Mouse (Mus musculus) heart, embryonic 12.5 days (tissue): ENCODE measurements at regions not wholly inside any gene's neighbourhood (a gene's known extent, or its start where the extent isn't known, plus 50 kb on each side); places are given as distances from the start of the nearest gene placed in this dataset.

Source experiments
- ATAC-seq: fragments of 200-750 bp; cut with Nextera tagmentation; 2 replicates; pipeline ENCODE4 v1.8.0; 2017; ENCODE audit warnings: moderate TSS enrichment, moderate library complexity; ENCODE audit not compliant: insufficient number of reproducible peaks, low FRiP score
- H3K27ac ChIP-seq: fragments of 300-500 bp; sonication (generic); 2 replicates; pipeline ENCODE4 v1.5.1; 2016; ENCODE audit warnings: mild to moderate bottlenecking, moderate library complexity; ENCODE audit not compliant: poor library complexity, severe bottlenecking
- H3K27me3 ChIP-seq: fragments of 300-500 bp; sonication (generic); replicated peaks from 2 replicates; pipeline ENCODE4 v1.6.1; 2016; ENCODE audit warnings: mild to moderate bottlenecking, moderate library complexity
- H3K36me3 ChIP-seq: fragments of 300-500 bp; sonication (generic); 2 replicates; pipeline ENCODE4 v1.6.1; 2016; ENCODE audit warnings: mild to moderate bottlenecking, moderate library complexity
- H3K4me1 ChIP-seq: fragments of 300-500 bp; sonication (generic); replicated peaks from 2 replicates; pipeline ENCODE4 v1.6.1; 2016; ENCODE audit warnings: mild to moderate bottlenecking
- H3K4me2 ChIP-seq: fragments of 300-500 bp; sonication (generic); 2 replicates; pipeline ENCODE4 v1.6.1; 2016; ENCODE audit warnings: mild to moderate bottlenecking, moderate library complexity
- H3K4me3 ChIP-seq: fragments of 300-500 bp; sonication (generic); 2 replicates; pipeline ENCODE4 v1.5.1; 2016; ENCODE audit warnings: mild to moderate bottlenecking
- H3K9ac ChIP-seq: fragments of 300-500 bp; sonication (generic); 2 replicates; pipeline ENCODE4 v1.6.1; 2016; ENCODE audit warnings: mild to moderate bottlenecking, moderate library complexity
- H3K9me3 ChIP-seq: fragments of 300-500 bp; sonication (generic); replicated peaks from 2 replicates; pipeline ENCODE4 v1.6.1; 2016; ENCODE audit warnings: mild to moderate bottlenecking, moderate library complexity
- WGBS: fragments of 180-500 bp; shearing (Covaris S2); methylation state at CpG from one replicate; pipeline ENCODE4 v1.1.7; 2016; 5-methylcytosine and 5-hydroxymethylcytosine counted together

DNA sequence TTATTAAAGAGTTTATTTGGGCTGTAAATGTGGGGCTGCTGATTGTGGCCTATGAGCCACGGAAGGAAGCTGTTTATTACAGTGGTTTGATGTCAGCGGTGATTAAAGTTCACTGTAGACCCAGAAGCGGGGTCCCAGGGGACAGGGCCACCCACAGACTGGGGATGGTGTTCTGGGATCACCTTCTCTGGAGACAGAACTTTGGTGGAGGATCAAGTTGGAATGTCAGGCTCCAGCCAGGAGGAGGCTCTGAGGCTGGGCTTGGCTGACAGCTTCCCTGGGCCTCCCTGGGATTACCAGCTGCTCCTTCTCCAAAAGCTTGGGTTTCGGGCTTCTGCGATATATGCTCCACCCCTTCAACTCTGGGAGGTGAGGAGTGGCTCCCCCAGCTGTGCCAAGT, 417.1 kb downstream of the Tbc1d22a start:
- Histone ChIP-seq H3K27ac (no peak overlapping the region), H3K9me3 (no peaks in the 10 kb centered on the region), H3K36me3 (no peaks in the 10 kb centered on the region), H3K4me1 (no peaks in the 10 kb centered on the region), H3K4me2 (no peak overlapping the region), H3K4me3 (no peak overlapping the region), H3K9ac (no peak overlapping the region), H3K27me3 (no peaks in the 10 kb centered on the region)
- no peak for ATAC-seq
- WGBS, result 66% methylated on average over 5 of the region's 5 CpGs

DNA sequence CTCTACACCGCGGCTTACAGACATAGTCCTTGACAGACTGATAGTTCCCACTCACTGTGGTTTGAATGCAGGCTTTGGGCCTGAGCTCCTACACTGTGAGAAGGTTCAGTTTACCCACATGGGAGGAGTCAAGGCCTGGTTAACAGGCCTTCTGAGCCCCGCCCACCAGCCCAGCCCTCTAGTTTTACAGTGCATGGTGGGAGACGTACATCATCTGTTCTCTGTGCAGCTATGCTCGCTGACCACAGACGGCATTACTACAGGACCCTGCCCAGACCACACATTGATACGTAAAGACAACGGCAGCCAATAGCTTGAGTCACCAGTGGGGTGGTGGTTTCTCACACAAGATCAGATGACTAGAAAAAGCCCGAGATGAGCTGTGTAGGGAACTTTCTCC, 431.0 kb downstream of the Tbc1d22a start:
- H3K4me3 ChIP-seq, result no peak overlapping the region
- H3K4me2 ChIP-seq, result no peak overlapping the region
- H3K9ac ChIP-seq, result no peak overlapping the region
- no peak for ATAC-seq
- no peaks in the 10 kb centered on the region for H3K4me1 ChIP-seq
- H3K9me3 ChIP-seq, result no peaks in the 10 kb centered on the region
- WGBS, result 78% methylated on average over 9 of the region's 9 CpGs
- no peak overlapping the region for H3K27ac ChIP-seq
- H3K36me3 ChIP-seq, result no peaks in the 10 kb centered on the region
- H3K27me3 ChIP-seq, result no peaks in the 10 kb centered on the region; the same call in 1 of the 2 replicates

DNA sequence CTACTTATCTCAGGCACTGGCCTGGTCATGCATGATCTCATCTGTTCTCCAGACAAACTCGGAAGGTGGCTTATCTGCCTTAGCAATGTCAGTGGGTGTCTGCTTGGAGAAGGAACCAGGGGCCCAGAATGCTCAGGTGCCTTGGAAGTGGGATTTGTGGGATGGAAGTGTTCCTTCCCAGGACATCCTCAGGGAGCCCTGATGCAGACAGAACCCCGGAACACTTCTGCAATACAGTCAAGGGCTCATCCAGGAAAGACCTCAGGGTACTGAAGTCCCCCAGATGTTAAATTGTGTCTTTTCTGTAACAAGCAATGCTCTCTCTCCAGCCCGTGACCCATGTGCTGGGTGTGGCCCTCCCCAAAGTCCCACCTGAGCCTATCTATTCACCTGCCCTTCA, 433.9 kb downstream of the Tbc1d22a start:
- no peak overlapping the region for H3K9ac ChIP-seq
- H3K4me1 ChIP-seq, result no peaks in the 10 kb centered on the region
- 57% methylated on average over 3 of the region's 3 CpGs for WGBS
- H3K27me3 ChIP-seq, result no peaks in the 10 kb centered on the region; the same call in 1 of the 2 replicates
- no peak overlapping the region for H3K27ac ChIP-seq
- H3K4me3 ChIP-seq, result no peak overlapping the region
- H3K4me2 ChIP-seq, result no peak overlapping the region
- H3K36me3 ChIP-seq, result no peaks in the 10 kb centered on the region
- ATAC-seq, result no peak
- no peaks in the 10 kb centered on the region for H3K9me3 ChIP-seq

DNA sequence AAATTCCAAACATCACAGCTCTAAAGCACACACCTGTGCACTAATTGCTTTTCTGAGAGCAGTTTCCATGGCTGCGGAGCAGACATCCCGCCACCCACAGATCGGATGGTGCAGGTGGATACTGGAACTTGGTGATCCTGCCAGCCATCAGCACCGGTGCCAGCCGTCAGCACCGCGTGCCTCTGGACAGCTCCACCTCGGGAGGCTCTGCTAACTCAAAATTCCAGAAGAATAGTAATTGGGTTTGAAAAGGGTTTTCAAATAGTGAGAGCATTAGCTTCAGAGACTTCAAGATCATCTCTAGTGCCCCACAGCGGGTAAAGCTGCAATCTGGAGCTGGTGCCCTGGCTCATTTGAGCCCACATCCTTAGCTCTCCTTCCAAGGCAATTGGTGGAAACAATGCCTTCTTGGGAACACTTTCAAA, 458.8 kb downstream of the Tbc1d22a start:
- WGBS, result 31% methylated on average over 9 of the region's 9 CpGs
- H3K4me1 ChIP-seq, result no peaks in the 10 kb centered on the region
- H3K4me3 ChIP-seq, result no peak overlapping the region
- ATAC-seq, result no peak
- H3K4me2 ChIP-seq, result no peak overlapping the region
- peaks cover 8% of the 10 kb centered on the region for H3K27me3 ChIP-seq
- no peak overlapping the region for H3K9ac ChIP-seq
- H3K27ac ChIP-seq, result no peak overlapping the region
- H3K36me3 ChIP-seq, result no peaks in the 10 kb centered on the region
- no peaks in the 10 kb centered on the region for H3K9me3 ChIP-seq

DNA sequence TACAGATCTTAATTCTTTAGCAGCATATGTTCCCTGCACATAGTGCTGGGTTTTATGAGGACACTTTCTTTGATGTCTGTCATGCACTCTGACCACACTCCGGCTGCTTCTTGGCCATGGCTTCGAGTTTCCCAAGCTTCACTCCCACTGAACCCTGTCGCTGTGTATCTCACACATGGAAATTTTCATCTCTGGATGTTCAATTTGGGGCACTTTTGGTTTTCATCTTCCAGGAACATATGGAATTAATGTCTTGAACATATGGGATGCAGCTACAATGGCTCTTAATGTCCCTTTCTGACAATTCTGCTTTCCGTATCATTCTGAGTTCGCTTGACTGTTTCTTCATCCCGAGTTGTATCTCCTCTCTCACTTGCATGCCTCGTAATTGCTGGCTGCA, 462.8 kb downstream of the Tbc1d22a start:
- Histone ChIP-seq H3K4me2 (no peak overlapping the region), H3K36me3 (no peaks in the 10 kb centered on the region), H3K27ac (no peak overlapping the region), H3K9ac (no peak overlapping the region), H3K4me1 (peaks cover 8% of the 10 kb centered on the region; the same call in 1 of the 2 replicates), H3K9me3 (no peaks in the 10 kb centered on the region), H3K4me3 (no peak overlapping the region), H3K27me3 (peaks cover 8% of the 10 kb centered on the region; the same call in 1 of the 2 replicates)
- WGBS, result 84% methylated on average over 7 of the region's 7 CpGs
- ATAC-seq, result no peak

DNA sequence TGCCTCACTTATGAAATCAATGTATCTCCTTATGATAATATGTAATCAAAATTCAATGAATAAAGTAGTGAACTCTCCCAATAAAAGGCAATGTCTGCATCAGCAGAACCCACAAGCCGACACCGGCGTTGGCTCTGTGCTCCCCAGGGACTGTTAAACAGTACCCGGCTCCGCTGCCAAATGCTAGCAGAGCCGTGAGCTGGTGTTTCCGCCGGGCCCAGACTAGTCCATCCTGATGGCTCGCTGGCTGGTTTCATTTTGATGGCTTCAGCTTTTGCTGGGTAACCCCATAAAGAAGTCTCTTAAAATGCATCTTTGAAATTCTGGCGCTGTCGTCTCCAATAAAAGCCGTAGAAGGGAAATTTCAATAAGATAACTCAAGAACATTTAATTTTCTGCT, 468.8 kb downstream of the Tbc1d22a start:
- Histone ChIP-seq H3K27me3 (no peaks in the 10 kb centered on the region), H3K9me3 (no peaks in the 10 kb centered on the region), H3K4me2 (no peak overlapping the region), H3K9ac (no peak overlapping the region), H3K36me3 (no peaks in the 10 kb centered on the region), H3K27ac (no peak overlapping the region), H3K4me1 (peaks cover 8% of the 10 kb centered on the region; the same call in 1 of the 2 replicates), H3K4me3 (no peak overlapping the region)
- 90% methylated on average over 12 of the region's 12 CpGs for WGBS
- ATAC-seq, result no peak

DNA sequence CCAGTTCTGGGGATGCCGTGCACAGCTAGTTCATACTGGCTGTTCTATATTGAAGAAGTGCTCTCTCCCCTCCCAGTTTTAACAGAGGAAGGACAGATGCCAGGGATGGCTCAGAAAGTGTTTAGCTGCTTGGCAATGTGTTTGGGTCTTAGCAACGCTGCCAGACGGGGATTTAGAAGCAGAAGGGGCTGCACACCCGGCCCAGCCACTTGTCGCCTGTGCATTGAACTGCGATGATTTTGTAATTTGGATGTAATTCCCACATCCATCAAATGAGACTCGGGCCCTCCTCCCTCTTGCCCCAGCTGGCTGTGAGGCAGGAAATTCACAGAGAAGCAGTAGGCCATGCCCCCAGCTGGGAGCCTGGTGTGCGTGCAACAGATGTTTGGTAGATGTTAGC, 475.4 kb downstream of the Tbc1d22a start:
- H3K27ac ChIP-seq, result no peak overlapping the region
- no peaks in the 10 kb centered on the region for H3K4me1 ChIP-seq
- H3K4me3 ChIP-seq, result no peak overlapping the region
- 78% methylated on average over 8 of the region's 8 CpGs for WGBS
- H3K36me3 ChIP-seq, result no peaks in the 10 kb centered on the region
- peaks cover 15% of the 10 kb centered on the region; the same call in 1 of the 2 replicates for H3K27me3 ChIP-seq
- H3K4me2 ChIP-seq, result no peak overlapping the region
- H3K9me3 ChIP-seq, result no peaks in the 10 kb centered on the region
- no peak for ATAC-seq
- H3K9ac ChIP-seq, result no peak overlapping the region

DNA sequence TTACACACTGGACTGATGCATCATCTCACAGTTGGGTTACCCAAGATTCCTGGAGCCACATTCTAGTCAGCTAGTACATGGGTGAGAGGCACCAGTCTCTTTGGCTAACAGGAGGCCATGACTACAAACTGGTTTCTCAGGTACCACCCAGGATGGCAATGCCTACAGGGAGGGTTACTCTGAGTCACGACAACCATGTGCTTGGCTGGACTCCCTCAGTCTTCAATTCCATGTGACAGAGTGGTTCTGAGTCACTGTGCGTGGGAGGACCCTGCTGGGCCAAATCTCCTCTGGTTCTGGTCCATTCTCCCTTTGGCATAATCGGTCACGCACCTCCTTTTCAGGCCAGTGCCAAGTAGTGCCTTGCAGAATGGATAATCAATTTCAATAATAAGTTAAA, 482.5 kb downstream of the Tbc1d22a start:
- Histone ChIP-seq H3K9ac (no peak overlapping the region), H3K9me3 (no peaks in the 10 kb centered on the region), H3K4me3 (no peak overlapping the region), H3K36me3 (no peaks in the 10 kb centered on the region), H3K27me3 (peaks cover 15% of the 10 kb centered on the region; the same call in 1 of the 2 replicates), H3K4me2 (no peak overlapping the region), H3K27ac (no peak overlapping the region), H3K4me1 (no peaks in the 10 kb centered on the region)
- no peak for ATAC-seq
- 76% methylated on average over 4 of the region's 4 CpGs for WGBS

DNA sequence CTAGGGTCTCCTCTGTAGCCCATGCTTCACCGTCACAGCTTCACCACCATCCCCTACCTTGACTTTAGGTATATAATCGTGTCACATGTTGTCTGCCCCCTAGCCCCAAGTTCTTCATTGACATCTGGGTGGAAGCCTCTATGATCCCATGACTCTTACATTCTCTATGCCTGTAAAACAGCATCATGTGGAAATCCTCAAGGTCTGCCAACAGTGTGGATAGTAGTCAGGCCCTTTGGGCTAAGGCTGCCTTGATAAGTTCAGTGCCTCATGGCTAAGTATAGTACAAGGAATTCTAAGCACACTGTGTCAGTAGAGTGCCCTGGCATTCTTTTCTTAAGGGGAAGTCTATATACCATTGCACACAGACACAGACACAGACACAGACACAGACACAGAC, 496.2 kb downstream of the Tbc1d22a start:
- Histone ChIP-seq H3K4me1 (0 out of 2 replicates have a peak, but pooled peaks cover 3% of the 10 kb centered on the region), H3K27me3 (no peaks in the 10 kb centered on the region), H3K9ac (no peak overlapping the region), H3K4me2 (no peak overlapping the region), H3K36me3 (no peaks in the 10 kb centered on the region), H3K4me3 (no peak overlapping the region), H3K27ac (no peak overlapping the region), H3K9me3 (0 out of 2 replicates have a peak, but pooled peaks cover 6% of the 10 kb centered on the region)
- 78% methylated on average over 2 of the region's 2 CpGs for WGBS
- no peak for ATAC-seq

DNA sequence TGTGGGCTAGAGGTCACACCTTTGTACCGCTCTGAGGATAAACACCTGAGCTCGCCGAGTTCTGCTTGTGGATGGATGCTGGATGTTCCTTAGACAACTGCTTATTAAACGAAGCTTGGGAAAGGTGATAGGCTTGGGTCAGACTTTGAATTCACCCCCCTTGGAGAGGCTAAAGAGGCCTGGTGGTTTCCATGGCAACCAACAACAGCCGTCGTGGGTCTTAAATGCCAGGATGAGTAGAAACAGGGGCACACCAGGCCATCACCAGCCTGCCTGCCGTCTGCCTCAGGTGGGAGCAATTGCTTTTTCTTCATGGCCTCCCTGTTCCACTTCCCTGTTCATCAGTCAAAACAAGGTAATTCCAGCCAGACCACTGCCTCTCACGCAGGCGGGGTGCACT, 504.1 kb downstream of the Tbc1d22a start:
- no peak overlapping the region for H3K4me3 ChIP-seq
- H3K4me2 ChIP-seq, result no peak overlapping the region
- H3K4me1 ChIP-seq, result peaks cover 8% of the 10 kb centered on the region; the same call in 1 of the 2 replicates
- H3K27me3 ChIP-seq, result no peaks in the 10 kb centered on the region
- no peaks in the 10 kb centered on the region for H3K36me3 ChIP-seq
- no peak overlapping the region for H3K27ac ChIP-seq
- H3K9ac ChIP-seq, result no peak overlapping the region
- no peak for ATAC-seq
- 68% methylated on average over 9 of the region's 9 CpGs for WGBS
- peaks cover 12% of the 10 kb centered on the region for H3K9me3 ChIP-seq

DNA sequence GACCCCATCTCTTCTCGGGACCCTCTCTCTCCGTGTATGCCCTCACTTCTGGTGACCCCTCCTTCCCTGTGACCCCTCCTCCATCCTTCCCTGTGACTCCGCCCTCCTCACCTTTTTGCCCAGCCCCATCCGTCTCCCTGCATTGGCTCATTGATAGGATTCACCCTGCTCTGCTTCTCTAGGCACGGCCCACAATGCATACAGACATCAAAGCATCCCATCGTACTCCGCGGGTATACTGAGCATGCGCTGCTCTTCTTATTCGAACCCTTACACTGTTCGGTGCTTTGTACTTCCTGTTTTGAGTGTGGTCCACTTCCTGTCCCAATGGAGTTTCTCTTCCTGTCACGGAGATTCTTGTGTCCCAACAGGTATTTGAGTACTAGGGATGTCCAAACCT, 504.8 kb downstream of the Tbc1d22a start:
- Histone ChIP-seq H3K4me2 (no peak overlapping the region), H3K4me3 (no peak overlapping the region), H3K4me1 (peaks cover 8% of the 10 kb centered on the region; the same call in 1 of the 2 replicates), H3K27ac (no peak overlapping the region), H3K36me3 (no peaks in the 10 kb centered on the region), H3K27me3 (no peaks in the 10 kb centered on the region), H3K9me3 (peaks cover 12% of the 10 kb centered on the region), H3K9ac (no peak overlapping the region)
- ATAC-seq, result no peak
- WGBS, result 83% methylated on average over 12 of the region's 12 CpGs

DNA sequence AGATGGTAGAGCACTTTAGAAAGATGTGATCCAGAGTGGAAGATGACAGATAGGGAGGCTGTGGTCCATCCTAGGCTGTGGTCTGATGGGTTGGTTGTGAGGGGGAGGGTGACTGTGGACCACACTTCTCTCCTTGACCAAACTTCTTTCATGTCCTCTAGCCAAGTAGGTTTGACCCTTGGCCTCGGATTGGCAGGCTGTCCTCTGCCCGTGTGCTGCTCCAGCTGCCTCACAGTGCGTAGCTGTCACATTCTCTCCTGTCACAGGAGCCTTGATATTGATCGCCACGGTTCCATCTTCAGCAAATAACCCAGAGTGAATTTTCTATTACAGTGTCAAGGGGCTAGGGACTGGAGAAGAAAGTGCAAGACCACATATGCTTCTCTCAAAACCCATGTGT, 506.9 kb downstream of the Tbc1d22a start:
- Histone ChIP-seq H3K36me3 (no peaks in the 10 kb centered on the region), H3K4me3 (no peak overlapping the region), H3K9me3 (peaks cover 11% of the 10 kb centered on the region), H3K4me1 (peaks cover 8% of the 10 kb centered on the region; the same call in 1 of the 2 replicates), H3K4me2 (no peak overlapping the region), H3K27me3 (no peaks in the 10 kb centered on the region), H3K9ac (no peak overlapping the region), H3K27ac (no peak overlapping the region)
- 74% methylated on average over 5 of the region's 5 CpGs for WGBS
- ATAC-seq, result no peak
